Mouse (Mus musculus): ENCODE measurements around the gene Fbxl18.

Fbxl18 gene

DNA sequence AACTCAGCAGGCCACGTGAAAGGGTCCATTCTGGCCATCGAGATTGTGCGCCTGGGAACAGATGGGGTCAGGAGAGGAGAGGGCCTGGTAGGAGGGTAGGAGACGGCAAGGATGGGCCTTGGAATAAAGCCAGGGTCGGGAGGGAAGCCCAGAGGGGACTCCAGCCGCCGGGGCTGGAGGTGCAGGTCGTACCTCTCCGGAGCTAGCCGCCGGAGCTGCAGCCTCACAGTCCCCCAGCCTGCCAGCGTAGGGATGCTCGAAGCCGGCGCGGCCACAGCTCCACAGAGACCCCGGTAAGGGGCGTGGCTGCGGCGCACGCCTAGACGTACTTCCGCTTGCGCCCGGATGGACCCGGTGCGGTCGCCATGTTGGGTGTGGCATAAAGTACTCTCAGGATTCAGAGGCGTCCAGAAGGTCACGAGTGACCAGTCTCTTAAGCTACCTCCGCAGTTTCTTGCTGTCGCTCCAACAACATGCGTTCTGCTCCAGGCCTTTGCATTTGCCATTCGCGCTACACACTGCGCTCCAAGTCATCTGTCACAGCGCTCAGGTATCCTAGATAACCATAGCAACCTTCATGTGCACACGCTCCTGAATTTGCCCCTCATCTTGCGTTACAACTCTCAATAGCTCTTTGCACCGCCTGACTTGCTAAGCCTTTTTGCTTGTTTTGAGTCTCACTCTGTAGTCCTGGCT is at the start of gene Fbxl18:
Fbxl18 (minus strand) TSS at position 504 of the 696 bp plus-strand sequence.
- ATAC-seq (ENCODE audit: insufficient number of reproducible peaks, low FRiP score, low TSS enrichment) = peak; percentile 93

DNA sequence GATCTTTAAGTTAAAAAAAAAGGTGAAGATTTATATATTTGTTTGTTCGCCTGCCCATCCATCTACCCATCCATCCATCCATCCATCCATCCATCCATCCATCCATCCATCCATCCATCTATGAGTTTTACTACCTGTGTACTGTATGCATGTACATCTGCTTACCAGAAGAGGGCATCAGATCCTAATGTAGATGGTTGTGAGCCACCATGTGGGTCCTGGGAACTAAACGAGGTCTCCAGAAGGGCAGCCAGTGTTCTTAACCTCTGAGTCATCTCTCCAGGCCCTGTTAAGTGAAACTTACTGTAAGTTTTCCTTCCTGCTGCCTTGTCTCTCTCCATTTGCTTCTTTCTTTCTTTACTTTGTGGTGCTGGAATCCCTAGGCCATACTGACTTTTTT is 45.2 kb upstream of the Fbxl18 start:
- ATAC-seq (ENCODE audit: insufficient number of reproducible peaks, low FRiP score, low TSS enrichment) = no peak

DNA sequence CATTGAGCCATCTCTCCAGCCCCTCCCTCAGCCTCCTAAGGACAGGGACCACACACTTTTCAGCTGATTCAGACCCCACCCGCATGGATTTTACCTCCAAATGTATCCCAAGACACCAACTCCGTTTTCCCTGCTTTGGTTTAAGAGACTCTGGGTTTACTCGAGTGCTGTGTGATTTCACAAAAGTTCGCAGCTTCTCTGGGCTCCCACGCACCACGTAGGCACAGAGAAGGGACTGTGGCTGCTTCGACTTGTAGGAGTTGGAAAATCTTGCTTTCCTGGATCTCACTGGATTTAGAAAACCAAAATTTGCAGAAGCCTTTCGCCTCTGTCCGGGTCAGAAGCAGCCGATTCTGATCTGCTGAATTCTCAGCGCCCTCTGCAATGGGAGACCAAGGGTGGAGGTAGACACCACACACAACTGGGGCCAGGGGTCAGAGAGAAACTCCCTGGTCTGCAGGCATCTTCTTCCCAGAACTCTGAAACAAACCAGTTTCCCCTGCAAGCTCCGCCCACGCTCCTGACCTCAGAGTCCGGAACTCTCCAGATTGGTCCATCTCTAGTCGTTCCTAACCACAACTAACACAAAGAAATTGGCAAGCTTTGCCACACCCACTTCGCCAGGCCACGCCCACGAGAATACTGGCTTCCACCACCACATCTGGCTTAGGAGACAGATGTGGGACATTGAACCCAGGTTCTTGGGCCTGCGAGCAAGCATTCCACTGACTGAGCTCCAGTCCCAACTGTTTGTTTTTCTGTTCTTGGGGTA is 42.9 kb upstream of the Fbxl18 start:
- ATAC-seq (ENCODE audit: insufficient number of reproducible peaks, low FRiP score, low TSS enrichment) = no peak

GRCm38 (mm10) chr5:142936336-142936719 is 41.1 kb upstream of the Fbxl18 start:
- ATAC-seq (ENCODE audit: insufficient number of reproducible peaks, low FRiP score, low TSS enrichment) = no peak

DNA sequence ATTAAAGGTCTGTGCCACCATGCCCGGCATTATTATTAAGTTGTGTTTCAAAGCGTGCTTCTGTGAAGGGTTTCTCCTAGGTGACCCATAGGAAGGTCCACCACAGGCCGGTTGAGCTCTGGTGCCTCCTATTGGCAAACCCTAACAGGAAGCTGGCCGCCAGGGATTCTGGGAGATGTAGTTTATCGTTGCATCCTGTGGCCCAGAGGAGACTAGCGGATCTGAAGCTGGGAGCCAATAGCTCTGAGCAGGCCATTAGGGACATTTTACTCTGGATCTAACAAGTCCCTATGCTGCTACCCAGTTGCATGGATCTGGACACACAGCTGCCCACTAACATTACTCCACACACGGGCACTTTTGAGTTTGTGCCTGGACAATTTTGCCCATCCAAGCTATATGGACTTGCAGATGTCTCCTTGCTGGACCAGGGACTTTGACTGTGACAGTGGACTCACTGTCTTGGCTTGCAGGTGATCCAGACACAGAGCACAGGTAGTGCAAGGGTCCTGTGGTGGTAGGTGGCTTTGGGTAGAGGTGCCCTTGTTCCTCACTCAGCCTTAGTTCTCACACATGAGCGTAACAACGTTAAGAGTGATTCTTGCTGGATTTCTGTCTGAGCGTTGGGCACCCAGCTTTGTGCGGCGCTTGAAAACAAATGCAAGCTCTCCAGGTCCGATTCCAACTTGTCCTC is 40.6 kb upstream of the Fbxl18 start:
- peak; percentile 76 for ATAC-seq (ENCODE audit: insufficient number of reproducible peaks, low FRiP score, low TSS enrichment)

DNA sequence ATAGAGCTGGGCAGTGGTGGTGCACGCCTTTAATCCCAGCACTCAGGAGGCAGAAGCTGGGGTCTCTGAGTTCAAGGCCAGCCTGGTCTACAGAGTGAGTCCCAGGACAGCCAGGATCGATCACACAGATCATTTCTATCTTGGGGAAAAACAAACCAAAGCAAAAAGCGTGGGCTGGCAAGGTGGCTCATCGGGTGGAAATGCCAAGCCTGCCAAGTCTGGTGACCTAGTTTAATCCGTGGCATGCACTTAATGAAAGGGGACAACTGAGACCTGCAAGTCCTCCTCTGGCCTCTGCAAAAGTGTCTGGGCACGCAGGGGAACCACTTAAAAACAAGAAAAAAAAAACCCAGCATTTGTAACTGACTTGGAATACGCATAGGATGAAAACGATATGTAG is 37.5 kb upstream of the Fbxl18 start:
- no peak for ATAC-seq (ENCODE audit: insufficient number of reproducible peaks, low FRiP score, low TSS enrichment)

GRCm38 (mm10) chr5:142932084-142932685 is 37.0 kb upstream of the Fbxl18 start:
- ATAC-seq (ENCODE audit: insufficient number of reproducible peaks, low FRiP score, low TSS enrichment) = peak; percentile 87

GRCm38 (mm10) chr5:142931241-142931745 is 36.1 kb upstream of the Fbxl18 start:
- no peak for ATAC-seq (ENCODE audit: insufficient number of reproducible peaks, low FRiP score, low TSS enrichment)

GRCm38 (mm10) chr5:142929400-142929752 is 34.2 kb upstream of the Fbxl18 start:
- no peak for ATAC-seq (ENCODE audit: insufficient number of reproducible peaks, low FRiP score, low TSS enrichment)

GRCm38 (mm10) chr5:142928749-142929399 is 33.7 kb upstream of the Fbxl18 start:
- no peak for ATAC-seq (ENCODE audit: insufficient number of reproducible peaks, low FRiP score, low TSS enrichment)

- no peak for ATAC-seq (ENCODE audit: insufficient number of reproducible peaks, low FRiP score, low TSS enrichment)
These were observed 32.2 kb upstream of the Fbxl18 start for GRCm38 (mm10) chr5:142927341-142927930.

DNA sequence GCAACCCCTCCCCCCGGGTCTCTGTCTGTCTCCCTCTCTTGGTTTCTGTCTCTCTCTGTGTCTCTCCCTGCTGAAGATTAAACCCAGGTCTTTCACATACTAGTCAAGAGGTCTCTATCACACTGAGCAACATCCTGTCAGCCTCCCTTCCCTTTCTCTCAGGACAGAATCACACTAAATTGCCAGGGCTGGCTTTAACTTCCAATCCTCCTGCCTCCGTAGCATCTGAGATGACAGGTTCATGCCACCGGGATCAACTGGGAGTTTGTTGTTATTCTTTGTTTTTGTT is 31.7 kb upstream of the Fbxl18 start:
- no peak for ATAC-seq (ENCODE audit: insufficient number of reproducible peaks, low FRiP score, low TSS enrichment)

GRCm38 (mm10) chr5:142926204-142926939 is 31.2 kb upstream of the Fbxl18 start:
- ATAC-seq (ENCODE audit: insufficient number of reproducible peaks, low FRiP score, low TSS enrichment) = no peak

GRCm38 (mm10) chr5:142924336-142924959 is 29.2 kb upstream of the Fbxl18 start:
- ATAC-seq (ENCODE audit: insufficient number of reproducible peaks, low FRiP score, low TSS enrichment) = no peak

DNA sequence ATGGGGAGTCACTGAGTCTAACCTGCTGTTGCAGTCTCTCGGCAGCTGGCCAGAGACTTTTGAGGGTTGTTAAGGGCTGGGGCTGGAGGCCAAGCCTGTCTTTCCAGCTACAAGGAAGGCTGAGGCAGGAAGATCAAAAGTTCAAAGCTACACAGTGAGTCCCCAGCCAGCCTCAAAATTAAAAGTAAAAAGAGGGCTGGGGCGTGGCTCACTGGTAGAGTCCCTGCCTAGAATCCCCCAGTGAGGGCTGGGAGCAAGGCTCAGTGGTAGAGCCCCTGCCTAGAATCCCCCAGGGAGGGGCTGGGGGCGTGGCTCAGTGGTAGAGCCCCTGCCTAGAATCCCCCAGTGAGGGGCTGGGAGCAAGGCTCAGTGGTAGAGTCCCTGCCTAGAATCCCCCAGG is 28.6 kb upstream of the Fbxl18 start:
- no peak for ATAC-seq (ENCODE audit: insufficient number of reproducible peaks, low FRiP score, low TSS enrichment)

GRCm38 (mm10) chr5:142922251-142922650 is 27.0 kb upstream of the Fbxl18 start:
- no peak for ATAC-seq (ENCODE audit: insufficient number of reproducible peaks, low FRiP score, low TSS enrichment)

- ATAC-seq (ENCODE audit: insufficient number of reproducible peaks, low FRiP score, low TSS enrichment) = no peak
These were observed 25.8 kb upstream of the Fbxl18 start for GRCm38 (mm10) chr5:142921074-142921459.

GRCm38 (mm10) chr5:142920311-142921073 is 25.3 kb upstream of the Fbxl18 start:
- no peak for ATAC-seq (ENCODE audit: insufficient number of reproducible peaks, low FRiP score, low TSS enrichment)

All from cerebellum, adult (tissue).